Mouse (Mus musculus) adrenal gland, postnatal 25 days (tissue): ENCODE measurements around the gene Dedd2. TPM values are rescaled to one million over a fixed set of nuclear protein-coding genes. Genes with fewer than 3 reads are reported as not detected.
"Not testable (repeated sequence)": the region's sequence is repeated elsewhere in the genome, so short reads cannot be mapped to it uniquely, and the experiment has no call there.

Source experiments
- DNase-seq: peaks from one replicate; pipeline ENCODE4 v3.0.0; 2021; ENCODE audit warnings: mixed read lengths
- long read RNA-seq: library from polyadenylated mRNA; stranded (forward); transcript quantifications from one replicate; pipeline ENCODE4 v2.0.0, GENCODE M21; 2021
- total RNA-seq: library from RNA; stranded (reverse); gene quantifications from 2 replicates; pipeline ENCODE4 v1.2.3, GENCODE M21; 2021

Gene Dedd2
- total RNA-seq = 17.5 and 18.0 TPM in 2 replicates
- long read RNA-seq, full-length matches to known transcripts = 8 of 29 reads
- long read RNA-seq, partial matches to known transcripts = 4 of 29 reads
- long read RNA-seq, other reads (novel, unspliced or antisense) = 17 of 29 reads

DNA sequence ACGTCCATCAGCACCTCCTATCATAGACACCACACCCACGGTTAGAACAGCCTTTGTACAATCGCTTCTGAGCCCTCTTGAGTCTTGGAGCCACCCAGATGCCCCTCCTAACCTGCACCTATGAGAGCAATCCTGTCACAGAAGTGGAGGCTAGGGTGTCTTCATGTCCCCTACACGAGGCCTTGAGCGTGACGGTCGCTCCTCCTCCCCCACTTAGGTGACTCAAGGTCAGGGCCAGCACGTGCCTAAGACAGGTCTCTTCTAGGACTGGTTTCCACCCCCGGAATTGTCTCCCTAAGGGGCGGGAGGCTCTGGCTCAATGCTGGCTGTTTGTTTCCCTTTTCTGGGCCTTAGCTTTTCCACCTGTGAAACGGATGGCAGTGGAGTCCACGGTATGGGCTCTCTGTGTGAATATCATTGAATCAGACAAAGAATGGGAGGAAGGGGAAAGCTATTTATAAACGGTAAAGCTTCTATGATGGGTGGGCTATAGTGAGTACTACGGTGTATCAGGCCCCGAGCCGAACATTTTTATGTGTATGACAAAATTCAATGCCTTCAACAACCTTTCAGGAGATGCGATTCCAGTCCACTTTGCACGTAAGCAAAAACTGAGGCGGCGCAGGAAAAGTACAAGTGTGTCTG, at the start of gene Dedd2:
TSS of gene Dedd2 (minus strand) at position 159 of the 645 bp plus-strand sequence.
- DNase-seq = peak; percentile 37

- DNase-seq = no peak
Observed at GRCm38 (mm10) chr7:25269545-25270271, 49.3 kb upstream of the Dedd2 start.

DNA sequence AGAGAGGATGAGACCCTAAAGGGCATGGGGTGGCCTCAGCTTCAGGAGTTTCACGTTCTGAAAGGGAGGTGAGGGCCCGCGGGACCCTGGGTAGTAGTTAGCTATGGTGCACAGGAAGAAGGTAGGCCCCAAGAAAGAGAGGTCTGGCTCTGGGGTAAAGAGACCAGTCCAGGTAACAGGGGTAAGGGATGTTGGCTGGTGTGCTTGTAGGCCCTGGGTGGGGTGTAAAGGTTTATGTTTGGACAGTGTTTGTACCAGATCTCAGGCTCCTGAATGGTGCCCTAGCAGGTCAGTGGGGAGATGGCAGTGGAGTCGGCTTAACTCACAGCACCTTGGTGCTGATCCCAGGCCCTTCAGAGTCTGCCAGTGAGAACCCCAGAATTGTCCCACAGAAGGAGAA, 48.6 kb upstream of the Dedd2 start:
- no peak for DNase-seq

DNA sequence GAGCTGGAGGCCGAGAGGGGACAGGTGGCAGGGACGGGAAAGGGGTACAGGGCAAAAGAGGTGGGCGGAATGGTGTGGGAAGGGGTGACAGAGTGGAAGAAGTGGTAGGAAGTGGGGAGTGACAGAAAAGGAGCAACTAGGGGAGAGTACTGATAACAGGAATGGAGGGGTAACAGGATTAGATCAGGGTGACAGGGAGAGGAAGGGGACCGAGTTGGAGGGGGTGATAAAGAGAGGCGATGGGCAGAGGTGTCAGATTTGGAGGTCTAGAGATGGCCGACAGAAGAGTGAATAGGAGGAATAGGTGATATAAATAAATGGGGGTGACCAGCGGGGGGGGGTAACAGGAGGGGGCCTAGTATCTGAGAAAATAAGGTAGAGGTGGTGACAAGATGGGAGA, 48.2 kb upstream of the Dedd2 start:
- no peak for DNase-seq

DNA sequence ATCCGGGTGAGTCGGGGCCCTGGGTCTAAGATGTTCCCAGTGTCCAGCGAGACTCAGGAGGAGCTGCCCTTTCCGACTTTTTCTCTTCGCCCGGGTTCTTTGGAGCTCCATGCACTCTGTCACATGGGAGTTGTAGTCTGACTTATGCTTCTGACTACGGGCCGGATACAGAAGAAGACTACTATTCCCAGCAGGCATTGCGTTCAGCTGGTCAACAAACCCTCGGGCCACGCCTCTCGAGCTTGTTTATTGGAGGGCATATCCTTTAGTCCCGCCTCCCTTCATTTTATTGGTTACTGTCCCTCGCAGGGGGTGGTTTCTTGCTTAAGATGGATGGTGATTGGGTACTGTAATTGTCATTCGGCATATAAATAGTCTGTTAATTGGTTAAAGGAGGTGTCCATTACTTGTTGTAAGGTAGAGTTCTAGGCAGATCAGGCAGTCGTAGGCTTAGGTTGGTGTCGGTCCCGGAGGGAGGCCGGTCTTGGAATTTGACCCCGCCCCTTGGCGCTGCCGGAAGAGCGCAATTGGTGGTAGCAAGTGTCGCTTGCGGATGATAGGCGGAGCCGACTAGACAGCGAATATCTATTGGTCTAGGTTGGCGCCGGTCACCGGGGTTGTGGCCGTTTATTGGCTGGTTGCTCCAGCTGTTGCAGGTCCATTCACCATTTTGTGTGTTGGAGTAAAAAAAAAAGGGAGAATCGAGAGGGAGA, 47.5 kb upstream of the Dedd2 start:
- peak; percentile 96 for DNase-seq

- DNase-seq = peak; percentile 94
Observed at GRCm38 (mm10) chr7:25267301-25267750, 46.9 kb upstream of the Dedd2 start, which contains the start of gene Cic. Gene Cic, plus strand, starts transcription at chr7:25267704.

DNA sequence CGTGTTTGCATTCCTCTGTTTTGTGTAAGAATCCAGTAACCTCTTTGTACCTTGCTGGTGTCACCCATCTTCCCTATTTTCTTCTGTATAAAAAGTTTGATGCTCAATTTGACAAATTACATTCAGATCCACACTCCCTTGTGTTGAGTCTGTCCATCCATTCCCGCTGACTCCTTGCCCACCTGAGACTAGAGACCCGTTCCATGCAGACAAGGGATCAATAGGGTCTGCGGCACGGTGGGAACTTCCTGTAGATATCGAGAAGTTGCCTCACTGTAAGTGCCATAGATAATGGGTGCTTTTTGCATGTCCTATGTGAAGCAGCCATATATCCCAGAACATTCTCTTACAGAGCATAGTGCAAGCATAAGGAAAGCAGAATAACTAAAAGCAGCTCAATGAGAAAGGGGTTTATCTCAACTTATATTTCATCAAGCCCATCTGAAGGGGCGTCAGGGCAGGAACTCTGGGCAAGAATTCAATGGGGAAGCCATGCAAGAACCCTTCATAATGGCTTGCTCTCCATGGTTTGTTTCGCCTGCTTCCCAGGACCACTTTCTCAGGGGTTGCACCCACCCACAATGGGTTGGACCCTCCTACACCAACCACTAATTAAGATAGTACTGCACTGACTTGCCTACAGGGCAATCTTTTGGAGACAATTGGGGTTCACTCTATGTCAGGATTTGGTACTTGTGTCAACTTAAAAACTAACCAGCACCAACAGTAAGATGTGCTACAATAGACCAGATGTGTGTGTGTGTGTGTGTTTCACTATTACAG, 46.0 kb upstream of the Dedd2 start:
- no peak for DNase-seq

DNA sequence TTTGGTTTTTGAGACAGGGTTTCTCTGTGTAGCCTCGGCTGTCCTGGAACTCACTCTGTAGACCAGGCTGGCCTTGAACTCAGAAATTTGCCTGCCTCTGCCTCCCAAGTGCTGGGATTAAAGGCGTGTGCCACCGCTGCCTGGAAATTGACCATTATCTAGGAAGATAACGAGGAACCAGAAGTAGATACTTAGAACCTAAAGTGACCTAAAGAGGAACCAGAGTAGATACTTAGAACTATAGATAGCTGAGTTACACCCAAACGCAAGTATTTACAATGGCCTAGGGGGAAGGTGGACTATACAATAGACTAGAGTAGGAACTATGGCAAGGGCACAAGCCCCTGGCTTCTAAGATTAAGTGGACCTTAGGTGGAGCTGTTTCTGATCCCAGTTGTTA, 45.3 kb upstream of the Dedd2 start:
- DNase-seq = not testable (repeated sequence)

DNA sequence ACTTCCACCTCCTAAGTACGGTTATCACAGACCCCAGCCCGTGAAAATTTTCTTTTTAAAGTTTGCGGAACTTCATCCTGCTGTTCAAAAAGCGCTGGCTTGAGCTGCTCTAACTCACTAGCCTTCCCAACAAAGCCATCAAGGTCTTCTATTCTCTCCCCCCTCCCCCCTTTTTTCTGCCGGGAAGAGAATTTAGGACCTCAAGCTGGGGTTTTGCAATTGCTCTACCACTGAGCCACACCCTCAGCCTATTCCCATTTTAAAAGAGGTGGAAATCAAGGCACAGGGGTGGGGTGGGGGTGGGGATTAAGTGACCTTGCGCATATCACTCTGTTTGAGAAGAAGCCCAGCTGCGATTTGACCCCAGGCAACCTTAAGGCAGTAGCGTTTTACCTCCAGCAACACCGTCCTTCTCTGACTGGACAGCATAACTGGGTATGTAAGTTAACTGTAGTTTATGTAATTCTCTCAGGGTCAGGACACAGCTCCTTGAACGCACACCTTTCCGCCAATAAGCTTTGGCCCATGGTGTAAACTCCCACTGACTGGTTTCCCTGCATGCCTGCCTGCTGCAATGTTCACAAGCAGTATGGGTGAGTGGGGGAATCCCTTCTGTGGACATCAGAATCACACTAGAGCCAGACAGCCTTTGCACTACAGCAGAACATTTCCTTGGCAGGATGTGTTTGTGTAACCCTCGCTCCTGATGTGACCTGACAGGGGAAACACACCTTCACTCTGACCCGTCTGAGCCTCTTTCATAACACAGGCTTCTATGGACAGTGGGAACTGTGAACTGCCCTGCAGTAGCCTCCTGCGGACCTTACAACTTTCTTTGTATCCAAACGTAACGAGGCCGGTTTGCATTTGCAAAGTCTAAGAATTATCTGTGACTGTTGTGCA, 43.8 kb upstream of the Dedd2 start:
- DNase-seq = no peak

DNA sequence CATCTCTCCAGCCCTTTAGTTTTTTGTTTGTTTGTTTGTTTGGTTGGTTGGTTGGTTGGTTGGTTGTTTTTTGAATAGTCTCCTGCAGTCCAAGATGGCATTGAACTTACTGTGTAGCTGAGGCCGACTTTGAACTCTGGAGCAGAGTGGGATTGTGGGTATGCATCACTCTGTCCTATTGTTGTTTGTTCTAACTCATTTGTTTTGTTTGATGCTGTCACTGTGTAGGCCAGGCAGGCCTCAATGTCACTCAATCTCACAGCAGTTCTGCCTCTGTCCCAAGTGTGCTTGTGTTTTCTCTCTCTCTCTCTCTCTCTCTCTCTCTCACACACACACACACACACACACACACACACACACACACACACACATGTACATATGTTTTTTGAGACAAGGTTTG, 41.5 kb upstream of the Dedd2 start:
- no peak for DNase-seq

DNA sequence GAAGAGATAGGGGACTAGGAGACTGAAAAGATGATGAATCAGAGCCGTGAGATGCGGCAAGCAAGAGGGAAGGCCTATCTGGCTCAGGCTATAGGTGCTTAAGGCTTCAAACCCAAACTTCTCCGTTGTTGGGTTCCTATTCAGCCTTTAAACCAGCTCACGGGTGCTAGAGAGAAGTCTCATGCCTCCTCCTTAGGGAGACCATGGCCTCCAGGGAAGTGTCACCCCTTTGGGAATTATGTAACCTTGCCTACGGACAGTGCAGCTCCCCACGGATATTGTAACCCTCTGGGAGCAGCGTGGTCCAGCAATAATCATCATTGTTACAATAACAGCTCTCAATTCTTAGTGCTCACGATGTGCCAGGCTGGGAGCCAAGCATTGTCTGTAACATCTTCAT, 31.4 kb upstream of the Dedd2 start:
- DNase-seq = no peak

- peak; percentile 45 for DNase-seq
Observed at GRCm38 (mm10) chr7:25251071-25251791, 30.8 kb upstream of the Dedd2 start.

GRCm38 (mm10) chr7:25250141-25250972, 29.9 kb upstream of the Dedd2 start, which contains the start of gene Erf:
Gene Erf, minus strand, starts transcription at chr7:25250761.
- peak; percentile 97 for DNase-seq

DNA sequence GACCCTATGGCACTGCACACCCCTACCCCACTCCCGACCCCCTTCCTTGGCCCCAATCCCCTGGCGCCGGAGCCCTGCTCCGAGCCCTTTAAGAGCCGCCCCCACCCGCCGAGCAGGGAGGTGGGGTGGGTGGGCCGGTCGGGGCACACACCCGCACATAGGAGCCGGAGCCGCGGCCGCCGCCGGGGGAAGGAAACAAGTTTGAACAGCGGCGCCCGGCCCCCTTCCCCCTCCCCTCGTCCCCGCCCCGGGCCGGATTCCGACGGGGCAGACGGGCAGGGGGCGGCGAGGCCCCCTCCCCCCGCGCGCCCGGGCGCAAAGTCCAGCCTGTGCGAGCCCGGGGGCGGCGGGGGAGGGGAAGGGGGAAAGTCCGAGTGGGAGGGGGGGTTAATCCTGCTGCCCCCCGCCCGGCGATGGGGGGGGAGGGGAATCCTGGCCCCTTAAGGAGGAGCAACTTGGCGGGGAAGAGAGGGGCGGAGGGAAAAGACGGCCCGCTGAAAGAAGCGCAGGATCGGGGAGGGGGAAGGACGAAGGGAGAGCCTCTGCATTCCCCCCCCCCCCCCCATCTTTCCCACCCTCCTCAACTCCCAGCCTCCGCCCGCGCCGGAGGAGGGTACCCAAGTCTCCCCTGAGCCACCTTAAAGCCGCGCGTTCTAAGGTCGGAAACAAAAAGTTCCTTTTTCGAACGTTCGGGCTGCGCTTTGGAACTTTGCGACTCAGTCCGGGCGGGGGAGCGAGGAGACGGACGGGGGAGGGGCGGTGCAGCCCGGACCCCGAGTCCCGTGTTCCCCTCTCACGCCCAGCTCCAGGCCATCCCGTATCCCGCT, 29.1 kb upstream of the Dedd2 start:
- peak; percentile 77 for DNase-seq

DNA sequence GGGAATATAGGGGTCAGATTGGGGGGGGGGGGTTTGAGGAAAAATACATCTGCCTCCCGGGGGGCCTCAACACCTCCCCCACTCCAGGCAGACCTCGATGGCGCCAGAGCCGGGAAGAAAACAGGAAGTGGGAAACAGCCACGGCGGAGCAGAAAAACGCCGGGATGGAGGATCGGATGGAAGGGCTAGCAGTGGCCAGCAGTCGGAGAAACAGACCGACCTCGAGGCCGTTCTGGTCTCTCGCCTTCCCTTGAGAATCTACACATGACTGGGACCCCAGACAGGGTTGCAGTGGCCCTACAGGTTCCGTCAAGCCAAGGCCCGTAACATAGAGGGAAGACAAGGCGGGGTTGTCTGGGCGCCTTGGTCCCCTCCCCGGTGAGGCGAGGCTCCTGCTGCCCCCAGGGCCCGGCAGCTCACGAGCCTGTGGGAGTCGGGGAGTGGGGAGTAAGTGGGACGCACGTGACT, 28.5 kb upstream of the Dedd2 start:
- DNase-seq = no peak

DNA sequence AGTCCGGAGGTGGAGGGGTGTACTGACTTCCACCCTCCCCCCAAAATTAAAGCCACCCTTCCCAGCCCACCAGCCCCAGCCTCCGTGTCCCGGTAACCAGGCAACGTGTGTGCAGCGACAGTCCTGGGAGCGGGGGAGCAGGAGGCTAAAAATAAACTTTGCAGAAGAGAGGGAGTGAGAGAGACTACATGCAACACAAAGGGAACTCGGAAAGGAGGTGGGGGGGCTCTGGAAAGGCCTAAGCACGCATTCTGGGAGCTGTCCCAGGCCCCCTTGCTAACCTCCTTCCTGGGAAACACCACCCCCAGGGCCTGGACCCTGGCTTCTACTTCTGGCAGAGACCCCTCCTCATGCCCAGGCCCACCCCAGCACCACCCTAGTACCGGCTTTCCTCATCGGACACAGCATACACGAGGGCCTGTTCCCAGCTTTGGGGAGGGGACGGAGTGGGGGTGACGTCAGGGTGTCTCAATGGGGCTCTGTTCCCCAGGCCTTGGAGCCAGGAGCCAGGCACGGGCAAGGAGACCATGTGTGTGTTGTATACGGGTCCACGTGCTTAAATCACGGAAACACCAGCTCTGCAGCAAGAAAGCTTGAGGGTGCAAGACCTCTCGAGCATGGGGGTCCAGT, 27.7 kb upstream of the Dedd2 start:
- DNase-seq = no peak

DNA sequence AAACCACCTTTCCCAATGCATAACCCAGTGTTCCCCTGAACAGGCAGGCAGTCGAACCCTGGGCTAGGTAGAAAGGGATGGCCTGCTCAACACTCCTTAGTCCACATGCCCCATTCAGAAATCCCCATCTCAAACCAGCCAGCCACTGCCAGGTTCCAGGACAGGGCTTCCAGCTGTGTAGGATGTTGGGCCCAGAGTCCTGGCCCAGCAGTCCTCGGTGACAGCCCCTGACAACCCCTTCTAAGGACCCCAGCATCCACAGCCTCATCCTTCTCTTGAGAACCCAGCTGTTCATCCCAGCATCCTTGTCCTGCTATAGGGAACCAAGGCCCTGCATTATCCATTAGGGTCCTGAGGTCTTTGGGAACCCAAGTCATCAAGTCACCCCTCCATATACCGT, 27.1 kb upstream of the Dedd2 start:
- DNase-seq = no peak

DNA sequence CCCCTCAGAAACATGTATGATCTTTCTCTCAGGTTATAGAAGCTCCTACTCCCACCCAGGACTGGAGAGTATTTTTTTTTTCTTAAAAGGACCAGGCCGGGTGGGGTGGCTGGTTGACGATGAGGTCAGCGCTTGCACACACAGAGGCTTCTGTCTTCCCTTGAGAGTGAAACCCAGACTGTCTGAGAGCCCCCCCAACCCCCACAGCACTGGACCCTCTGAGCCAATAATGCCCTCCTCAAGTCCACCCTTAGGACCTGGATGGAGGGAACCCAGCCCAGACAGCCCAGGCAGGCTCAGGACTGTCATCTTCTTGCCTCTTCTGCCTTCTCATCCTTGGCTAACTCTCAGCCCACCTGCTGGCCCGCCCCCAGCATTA, 26.3 kb upstream of the Dedd2 start:
- no peak for DNase-seq
